Mouse (Mus musculus) E14TG2a.4 (cell line): ENCODE measurements around the gene Ccdc38.

Experiments
- H3K27me3 ChIP-seq: 2 replicates; pipeline ENCODE4 v1.6.1; 2014; ENCODE audit warnings: low read length, control low read depth; ENCODE audit not compliant: insufficient read depth
- H3K36me3 ChIP-seq: 2 replicates; pipeline ENCODE4 v1.6.1; 2014; ENCODE audit warnings: low read length, control low read depth; ENCODE audit not compliant: insufficient read depth
- H3K4me1 ChIP-seq: replicated peaks from 2 replicates; pipeline ENCODE4 v1.6.1; 2014; ENCODE audit warnings: low read depth, low read length, control low read depth
- H3K4me3 ChIP-seq: replicated peaks from 2 replicates; pipeline ENCODE4 v1.5.1; 2014; ENCODE audit warnings: mild to moderate bottlenecking, low read length
- H3K9me3 ChIP-seq: 2 replicates; pipeline ENCODE4 v1.6.1; 2014; ENCODE audit warnings: low read length, control low read depth
- CTCF ChIP-seq: conservative IDR thresholded peaks from 2 replicates; pipeline ENCODE4 v1.5.1; 2014; ENCODE audit warnings: low read length
- NANOG ChIP-seq: IDR thresholded peaks from 2 replicates; pipeline ENCODE4 v1.6.1; 2014; ENCODE audit warnings: borderline replicate concordance, low read length, mixed read lengths
- POU5F1 ChIP-seq: IDR thresholded peaks from 2 replicates; pipeline ENCODE4 v1.6.1; 2014; ENCODE audit warnings: low read length, borderline replicate concordance

Gene Ccdc38

DNA sequence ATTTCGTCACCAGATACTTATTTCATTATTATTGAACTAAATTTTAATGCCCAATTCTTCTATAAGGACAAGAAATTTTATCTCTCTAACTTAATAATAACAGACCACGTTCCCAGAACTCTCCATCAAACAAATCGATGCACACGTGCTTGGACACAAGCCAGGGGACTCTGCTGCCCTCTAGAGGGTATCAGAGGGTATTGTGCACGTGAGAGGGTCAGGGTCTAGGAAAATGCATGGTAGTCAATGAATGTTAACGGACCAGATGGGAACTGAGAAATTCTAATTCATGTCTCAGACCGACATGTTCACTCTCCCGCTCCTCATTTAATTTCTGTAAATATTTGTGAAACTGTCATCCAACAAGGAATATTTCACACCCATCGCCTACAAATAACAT, 67.6 kb downstream of the Ccdc38 start:
- 0 out of 2 replicates have a peak, but pooled peaks cover 2% of the 10 kb centered on the region for H3K4me1 ChIP-seq
- H3K9me3 ChIP-seq = no peaks in the 10 kb centered on the region
- H3K4me3 ChIP-seq = no peak overlapping the region
- H3K27me3 ChIP-seq = peaks cover 3% of the 10 kb centered on the region; the same call in 1 of the 2 replicates
- no peak for TF ChIP-seq NANOG
- peak; percentile 77 for TF ChIP-seq CTCF
- no peak for TF ChIP-seq POU5F1
- H3K36me3 ChIP-seq = no peaks in the 10 kb centered on the region

DNA sequence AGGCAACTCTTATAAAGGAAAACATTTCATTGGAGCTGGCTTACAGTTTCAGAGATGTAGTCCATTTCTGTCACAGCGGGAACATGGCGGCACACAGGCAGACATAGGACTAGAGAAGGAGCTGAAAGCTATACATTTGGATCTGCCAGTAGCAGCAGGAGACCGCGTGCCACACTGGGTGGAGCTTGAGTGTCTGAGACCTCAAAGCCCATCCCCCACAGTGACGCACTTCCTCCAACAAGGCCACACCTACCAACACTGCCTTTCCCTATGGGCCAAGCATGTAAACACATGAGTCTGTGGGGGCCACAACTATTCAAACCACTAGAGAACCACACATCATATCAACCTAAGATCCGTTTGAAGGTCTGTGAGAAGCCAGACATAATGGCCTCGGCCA, 68.8 kb downstream of the Ccdc38 start:
- Histone ChIP-seq H3K4me1 (0 out of 2 replicates have a peak, but pooled peaks cover 2% of the 10 kb centered on the region), H3K4me3 (no peak overlapping the region), H3K27me3 (peaks cover 3% of the 10 kb centered on the region; the same call in 1 of the 2 replicates), H3K9me3 (no peaks in the 10 kb centered on the region), H3K36me3 (no peaks in the 10 kb centered on the region)
- TF ChIP-seq CTCF (no peak), POU5F1 (no peak), NANOG (no peak)

- Histone ChIP-seq H3K36me3 (no peaks in the 10 kb centered on the region), H3K9me3 (no peaks in the 10 kb centered on the region)
Measured at GRCm38 (mm10) chr10:93610896-93611295, 70.5 kb downstream of the Ccdc38 start.

DNA sequence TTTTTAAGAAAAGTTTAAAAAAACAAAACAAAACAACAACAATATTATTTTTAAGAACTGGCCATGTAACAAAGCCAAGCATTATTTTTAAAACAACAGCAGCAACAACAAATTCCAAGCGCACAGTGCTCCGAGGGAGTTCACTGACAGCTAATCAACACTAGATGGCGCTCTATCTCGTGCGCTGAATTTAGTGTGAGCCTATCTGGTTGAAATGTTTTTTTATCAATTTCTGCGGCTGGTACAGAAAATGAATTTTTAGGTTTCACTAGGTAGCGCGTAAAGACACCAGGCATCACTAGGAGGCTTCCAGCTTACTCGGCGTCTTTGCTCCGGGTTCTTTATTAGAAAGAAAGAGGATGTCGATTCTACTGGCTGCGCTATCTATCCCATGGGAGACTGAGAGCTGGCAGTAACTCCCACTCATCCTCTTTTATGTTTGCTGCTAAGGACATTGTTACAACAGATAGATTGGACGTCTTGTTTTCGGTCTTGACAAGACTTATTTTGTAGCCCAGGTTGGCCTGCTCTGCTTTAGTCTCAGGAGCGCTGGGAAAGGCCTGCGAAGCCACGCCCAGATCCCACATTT, 71.1 kb downstream of the Ccdc38 start:
- H3K36me3 ChIP-seq = no peaks in the 10 kb centered on the region
- no peaks in the 10 kb centered on the region for H3K9me3 ChIP-seq
- peaks cover under 1% of the 10 kb centered on the region; the same call in 1 of the 2 replicates for H3K27me3 ChIP-seq
- H3K4me1 ChIP-seq = 0 out of 2 replicates have a peak, but pooled peaks cover 2% of the 10 kb centered on the region
- no peak overlapping the region for H3K4me3 ChIP-seq
- TF ChIP-seq CTCF (no peak), POU5F1 (no peak), NANOG (no peak)

More at GRCm38 (mm10) chr10:93610896-93611295, 70.5 kb downstream of the Ccdc38 start:
- Histone ChIP-seq H3K4me1 (0 out of 2 replicates have a peak, but pooled peaks cover 2% of the 10 kb centered on the region), H3K4me3 (no peak overlapping the region), H3K27me3 (peaks cover 3% of the 10 kb centered on the region; the same call in 1 of the 2 replicates)
- no peak for TF ChIP-seq CTCF
- TF ChIP-seq POU5F1 = no peak
- TF ChIP-seq NANOG = no peak

- TF ChIP-seq NANOG (no peak), CTCF (no peak), POU5F1 (no peak)
- Histone ChIP-seq H3K4me3 (no peak overlapping the region), H3K27me3 (no peaks in the 10 kb centered on the region), H3K9me3 (no peaks in the 10 kb centered on the region), H3K4me1 (peaks cover 2% of the 10 kb centered on the region), H3K36me3 (no peaks in the 10 kb centered on the region)
Measured at GRCm38 (mm10) chr10:93614850-93615249, 74.4 kb downstream of the Ccdc38 start.

DNA sequence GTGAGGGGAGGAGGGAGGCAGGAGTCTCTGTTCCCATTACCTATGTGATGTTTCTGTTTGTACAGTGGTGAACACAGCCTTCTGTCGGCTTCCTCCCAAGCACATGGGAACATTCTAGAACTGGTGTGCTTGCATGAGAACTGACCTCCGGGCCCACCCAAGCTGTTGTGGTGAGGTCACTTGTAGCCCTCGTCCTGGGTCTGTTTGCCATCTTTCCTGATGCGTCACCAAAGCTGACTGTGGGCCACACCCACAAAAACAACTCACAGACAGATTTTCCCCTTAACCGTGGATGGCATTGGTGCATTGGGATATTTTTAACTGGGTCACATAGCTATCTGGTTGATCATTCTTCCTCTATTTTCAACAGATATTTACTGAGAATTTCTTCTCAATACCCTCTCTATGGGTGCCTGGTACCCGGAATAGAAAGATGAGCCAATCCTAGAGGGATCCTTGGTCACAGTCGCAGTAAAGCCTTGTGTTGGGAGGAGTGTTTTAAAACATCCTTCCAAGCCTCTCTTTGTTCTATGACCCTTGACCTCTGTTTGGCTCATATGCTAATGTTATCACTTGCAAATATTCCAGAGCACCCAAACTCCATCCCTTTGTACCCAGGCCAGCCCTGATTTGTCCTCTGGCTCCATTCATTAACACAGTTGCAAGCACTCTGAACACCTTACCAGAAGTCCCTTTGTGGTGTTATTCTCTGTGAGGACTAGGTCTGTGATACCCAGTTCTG, 80.2 kb downstream of the Ccdc38 start:
- Histone ChIP-seq H3K4me1 (peaks cover 14% of the 10 kb centered on the region), H3K36me3 (no peaks in the 10 kb centered on the region), H3K27me3 (peaks cover 3% of the 10 kb centered on the region; the same call in 1 of the 2 replicates), H3K9me3 (no peaks in the 10 kb centered on the region), H3K4me3 (no peak overlapping the region; the same call in 1 of the 2 replicates)
- TF ChIP-seq POU5F1 = no peak
- no peak for TF ChIP-seq NANOG
- no peak for TF ChIP-seq CTCF

DNA sequence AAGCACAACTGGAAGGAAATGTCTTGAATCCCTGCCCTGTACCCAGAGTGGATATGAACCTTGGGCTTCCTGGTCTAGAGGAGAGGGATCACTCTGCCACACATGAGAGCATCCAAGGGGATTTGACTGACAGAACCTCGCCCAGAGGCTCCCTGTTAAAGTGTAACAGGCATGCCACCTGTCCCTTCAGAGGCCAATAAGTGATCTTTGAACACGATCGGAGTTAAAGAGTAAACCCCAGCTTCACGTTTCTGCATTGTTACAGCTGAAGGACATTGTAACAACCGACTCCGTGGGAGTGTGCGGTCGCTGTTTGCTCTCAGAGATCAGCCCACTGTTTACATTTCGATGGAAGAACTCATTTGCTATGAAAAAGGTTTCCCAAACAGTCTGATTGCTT, 83.3 kb downstream of the Ccdc38 start:
- no peak overlapping the region for H3K4me3 ChIP-seq
- TF ChIP-seq CTCF (no peak), POU5F1 (no peak), NANOG (no peak)
- no peaks in the 10 kb centered on the region for H3K9me3 ChIP-seq
- no peaks in the 10 kb centered on the region for H3K36me3 ChIP-seq
- H3K4me1 ChIP-seq = peaks cover 14% of the 10 kb centered on the region
- H3K27me3 ChIP-seq = peaks cover 3% of the 10 kb centered on the region; the same call in 1 of the 2 replicates

DNA sequence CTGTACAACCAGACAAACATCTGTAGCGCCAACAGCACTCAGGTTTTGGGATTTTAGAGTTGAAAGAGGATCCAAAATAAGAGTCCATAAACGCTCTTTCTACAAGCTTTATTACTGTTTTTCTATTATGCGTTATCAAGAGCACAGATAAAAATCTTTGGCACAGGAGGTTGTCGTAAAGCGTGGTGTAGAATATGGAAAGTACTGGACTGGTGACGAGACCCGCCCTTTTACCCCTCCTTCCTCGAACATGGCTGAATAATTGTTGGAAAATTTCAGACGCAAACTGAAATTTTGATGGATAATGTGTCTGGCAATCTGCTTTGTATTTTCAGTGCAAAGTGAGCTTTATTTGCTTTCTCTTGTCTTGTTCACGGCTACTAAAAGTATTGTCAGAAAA, 83.7 kb downstream of the Ccdc38 start:
- Histone ChIP-seq H3K4me3 (no peak overlapping the region), H3K27me3 (peaks cover 3% of the 10 kb centered on the region; the same call in 1 of the 2 replicates), H3K9me3 (no peaks in the 10 kb centered on the region), H3K4me1 (peaks cover 14% of the 10 kb centered on the region), H3K36me3 (no peaks in the 10 kb centered on the region)
- TF ChIP-seq NANOG (no peak), CTCF (no peak), POU5F1 (no peak)
